Mouse (Mus musculus) heart, adult 2 months (tissue): ENCODE results near the gene Zfp513.

Source experiments
- CTCF ChIP-seq: fragments of 200-600 bp; IDR thresholded peaks from 2 replicates; pipeline ENCODE4 v1.8.1; 2022; ENCODE audit warnings: antibody characterized with exemption, mild to moderate bottlenecking, moderate library complexity
- EP300 ChIP-seq: fragments of 200-500 bp; IDR thresholded peaks from 2 replicates; pipeline ENCODE4 v1.6.1; 2011; ENCODE audit warnings: low read depth, low read length, control low read depth; ENCODE audit not compliant: insufficient read depth
- POLR2A ChIP-seq: fragments of 200-500 bp; IDR thresholded peaks from 2 replicates; pipeline ENCODE4 v1.6.1; 2011; ENCODE audit warnings: mild to moderate bottlenecking, low read depth, low read length, control low read depth; ENCODE audit not compliant: insufficient read depth

GRCm38 (mm10) chr5:31250716-31251115 is 48.6 kb upstream of the Zfp513 start:
- TF ChIP-seq CTCF (no peak), POLR2A (no peak), EP300 (no peak)
